Mouse (Mus musculus): Measurements from ENCODE around the gene Isca2. TPM values are rescaled to one million over a fixed set of nuclear protein-coding genes. Genes with fewer than 3 reads are reported as not detected.

Gene Isca2
- polyA plus RNA-seq, 1 experiment from 2014 or later, result 119 TPM

Other genes with a start within 250 kb of the Isca2 start
- gene Vsx2, start 203.5 kb upstream of the Isca2 start, polyA plus RNA-seq (2015; fragmentation: Nextera tagmentation; extraction: Ambion mirVana), result 0.04 TPM in 1 of 2 replicates, not detected in the other
- 12.5 and 13.2 TPM in 2 replicates for gene Abcd4, start 155.8 kb upstream of the Isca2 start, polyA plus RNA-seq (2015; fragmentation: Nextera tagmentation; extraction: Ambion mirVana)
- not detected in 2 replicates for gene Vrtn, start 132.2 kb upstream of the Isca2 start, polyA plus RNA-seq (2015; fragmentation: Nextera tagmentation; extraction: Ambion mirVana)
- 0.23 and 0.36 TPM in 2 replicates for gene Syndig1l, start 74.4 kb upstream of the Isca2 start, polyA plus RNA-seq (2015; fragmentation: Nextera tagmentation; extraction: Ambion mirVana)
- gene Npc2, start 99 bp upstream of the Isca2 start, polyA plus RNA-seq (2015; fragmentation: Nextera tagmentation; extraction: Ambion mirVana), result 62.1 and 67.8 TPM in 2 replicates
- 0.75 and 1.2 TPM in 2 replicates for gene Ltbp2, start 103.3 kb downstream of the Isca2 start, polyA plus RNA-seq (2015; fragmentation: Nextera tagmentation; extraction: Ambion mirVana)
- 132 and 140 TPM in 2 replicates for gene Fcf1, start 197.6 kb downstream of the Isca2 start, polyA plus RNA-seq (2015; fragmentation: Nextera tagmentation; extraction: Ambion mirVana)
- gene Arel1, start 197.6 kb downstream of the Isca2 start, polyA plus RNA-seq (2015; fragmentation: Nextera tagmentation; extraction: Ambion mirVana), result 10.8 and 11.8 TPM in 2 replicates
- 25.7 and 26.1 TPM in 2 replicates for gene Ylpm1, start 223.1 kb downstream of the Isca2 start, polyA plus RNA-seq (2015; fragmentation: Nextera tagmentation; extraction: Ambion mirVana)

Measured in stomach, embryonic 15.5 days (tissue).